8 mouse cellular contexts compared by ENCODE assay signal in the genomic region with DNA sequence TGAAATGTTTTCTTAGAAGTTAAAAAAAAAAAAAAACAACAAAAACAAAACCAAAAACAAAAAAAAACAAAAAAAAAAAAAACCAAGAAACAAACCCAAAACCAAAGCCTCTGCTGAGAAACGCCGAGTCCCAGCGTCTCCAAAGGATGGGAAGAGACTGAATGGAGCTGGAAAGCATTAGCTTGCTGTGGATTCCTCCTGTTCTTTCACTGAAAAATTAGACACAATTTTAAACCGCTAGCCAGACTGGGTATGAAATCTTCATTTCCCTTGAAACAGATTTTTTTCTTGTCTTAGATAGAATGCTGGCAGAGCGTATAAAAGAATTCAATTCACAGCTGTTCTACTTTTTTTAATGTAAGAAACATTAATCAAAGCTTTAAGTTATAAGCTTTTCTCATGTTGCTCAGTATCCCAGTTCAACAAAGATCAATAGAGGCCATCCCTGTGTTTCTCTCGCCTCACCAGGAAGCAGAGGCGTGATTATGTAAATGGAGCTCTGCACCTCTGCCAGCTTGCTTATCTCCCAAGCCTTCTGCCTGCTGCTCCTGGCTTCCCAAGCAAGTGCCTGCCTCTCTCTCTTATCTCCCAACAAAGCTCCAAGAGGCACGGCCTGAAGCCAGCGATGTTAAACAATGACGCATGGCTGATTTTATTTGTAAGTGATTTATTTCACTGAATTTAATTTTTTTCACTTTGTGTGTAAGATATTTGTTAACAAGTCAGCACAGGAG. TPM values are rescaled to one million over a fixed set of nuclear protein-coding genes. Genes with fewer than 3 reads are reported as not detected.
A peak's percentile ranks its signal among the peaks of the same experiment; 100 is the strongest.
DNase-seq lines count a peak whose midpoint lies in the region; ATAC-seq lines count a peak whose summit lies in the region.

No protein-coding gene starts in this region.

- H3K9ac ChIP-seq in hindbrain, embryonic 12.5 days, result no peak overlapping the region
- no peak overlapping the region for H3K9ac ChIP-seq in midbrain, embryonic 13.5 days (replicated peaks)

- no peak for DNase-seq in frontal cortex, postnatal 10 days (ENCODE audit: low spot score in 2 of 2)
- DNase-seq in embryo, embryonic 9.5 days (ENCODE audit: extremely low spot score), result peak; percentile 29
- no peak for DNase-seq in urinary bladder, postnatal 10 days (ENCODE audit: low spot score)
- no peak for DNase-seq in thymus, postnatal 25 days

- 0 out of 2 replicates have a peak, but pooled peaks cover 1% of the 10 kb centered on the region for H3K27me3 ChIP-seq in hindbrain, embryonic 12.5 days
- H3K27me3 ChIP-seq in midbrain, embryonic 13.5 days, result 0 out of 2 replicates have a peak, but pooled peaks cover 3% of the 10 kb centered on the region

- no peak overlapping the region for H3K4me3 ChIP-seq in hindbrain, embryonic 12.5 days
- no peak overlapping the region for H3K4me3 ChIP-seq in midbrain, embryonic 13.5 days (replicated peaks)

- no peaks in the 10 kb centered on the region for H3K9me3 ChIP-seq in hindbrain, embryonic 12.5 days (replicated peaks)
- H3K9me3 ChIP-seq in midbrain, embryonic 13.5 days, result no peaks in the 10 kb centered on the region

- peak; percentile 90 for ATAC-seq in frontal cortex, adult (ENCODE audit: low TSS enrichment)
- peak; percentile 45 for ATAC-seq in hindbrain, embryonic 12.5 days (ENCODE audit: low FRiP score)
- ATAC-seq in midbrain, embryonic 13.5 days, result peak; percentile 78
- no peak for ATAC-seq in erythroblast, adult 5-6 weeks (replicated peaks; ENCODE audit: low FRiP score, poor library complexity, severe bottlenecking)

- 21% methylated on average over 10 of the region's 10 CpGs for WGBS in hindbrain, embryonic 12.5 days
- 7% methylated on average over 10 of the region's 10 CpGs for WGBS in midbrain, embryonic 13.5 days

- peak overlapping the region; percentile 52 for H3K27ac ChIP-seq in hindbrain, embryonic 12.5 days
- peak overlapping the region; percentile 86 for H3K27ac ChIP-seq in midbrain, embryonic 13.5 days

- H3K36me3 ChIP-seq in hindbrain, embryonic 12.5 days, result no peaks in the 10 kb centered on the region
- no peaks in the 10 kb centered on the region for H3K36me3 ChIP-seq in midbrain, embryonic 13.5 days

- H3K4me1 ChIP-seq in hindbrain, embryonic 12.5 days, result peaks cover 58% of the 10 kb centered on the region
- peaks cover 68% of the 10 kb centered on the region for H3K4me1 ChIP-seq in midbrain, embryonic 13.5 days (replicated peaks)

- 0 out of 2 replicates have a peak overlapping the region, but pooled peaks have one; percentile 3 for H3K4me2 ChIP-seq in hindbrain, embryonic 12.5 days (replicated peaks)
- 0 out of 2 replicates have a peak overlapping the region, but pooled peaks have one; percentile 14 for H3K4me2 ChIP-seq in midbrain, embryonic 13.5 days (replicated peaks)

RNA-seq across cellular contexts. Expression of a gene that starts 37.2 kb away (rescaled TPM):
- 7.0 and 8.5 TPM in 2 replicates for polyA plus RNA-seq in hindbrain, embryonic 12.5 days (2016; fragmentation: Nextera tagmentation; extraction: Ambion mirVana)
- polyA plus RNA-seq in midbrain, embryonic 13.5 days (2015; fragmentation: Nextera tagmentation; extraction: Ambion mirVana), result 7.1 and 8.9 TPM in 2 replicates
- not detected in 2 replicates for total RNA-seq in erythroblast, adult 5-6 weeks (2015; ENCODE audit: low replicate concordance)
- total RNA-seq in erythroblast, adult 5-6 weeks (2017; ENCODE audit: low replicate concordance), result not detected in 2 replicates
